Mouse (Mus musculus) C2C12 (cell line): Measurements from ENCODE around the gene Htatip2.

Source experiments
- CTCF ChIP-seq: IDR thresholded peaks from one replicate; pipeline ENCODE4 v1.5.1; 2011; ENCODE audit not compliant: control insufficient read depth, insufficient read depth, insufficient read length
- FOSL1 ChIP-seq: IDR thresholded peaks from one replicate; pipeline ENCODE4 v1.8.0; 2011; ENCODE audit warnings: mild to moderate bottlenecking, low read length; ENCODE audit not compliant: poor library complexity, insufficient read depth, severe bottlenecking
- MAX ChIP-seq: IDR thresholded peaks from one replicate; pipeline ENCODE4 v1.6.1; 2011; ENCODE audit warnings: mild to moderate bottlenecking, control low read depth

DNA sequence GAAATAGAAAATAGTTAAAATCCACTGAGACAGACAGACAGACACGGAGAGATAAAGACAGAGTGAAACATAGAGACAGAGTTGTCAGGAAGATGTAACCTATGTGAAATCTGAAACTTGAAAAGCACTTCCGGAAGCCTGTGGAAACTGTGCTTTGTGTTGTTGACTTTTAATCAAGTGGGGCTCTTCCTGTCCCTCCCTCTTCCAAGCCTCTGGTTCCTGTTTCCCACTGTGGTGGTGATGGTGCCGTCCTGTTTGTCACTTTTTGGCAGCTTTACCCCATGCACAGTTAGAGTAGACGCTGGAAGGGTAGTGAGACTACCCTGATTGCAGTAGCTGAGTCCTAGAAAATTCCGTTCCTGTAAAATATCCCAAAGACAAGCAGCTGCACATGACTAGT is 17.4 kb upstream of the Htatip2 start:
- TF ChIP-seq CTCF (no peak), FOSL1 (no peak), MAX (no peak)
